Mouse (Mus musculus): ENCODE results near the gene Rhof.

DNA sequence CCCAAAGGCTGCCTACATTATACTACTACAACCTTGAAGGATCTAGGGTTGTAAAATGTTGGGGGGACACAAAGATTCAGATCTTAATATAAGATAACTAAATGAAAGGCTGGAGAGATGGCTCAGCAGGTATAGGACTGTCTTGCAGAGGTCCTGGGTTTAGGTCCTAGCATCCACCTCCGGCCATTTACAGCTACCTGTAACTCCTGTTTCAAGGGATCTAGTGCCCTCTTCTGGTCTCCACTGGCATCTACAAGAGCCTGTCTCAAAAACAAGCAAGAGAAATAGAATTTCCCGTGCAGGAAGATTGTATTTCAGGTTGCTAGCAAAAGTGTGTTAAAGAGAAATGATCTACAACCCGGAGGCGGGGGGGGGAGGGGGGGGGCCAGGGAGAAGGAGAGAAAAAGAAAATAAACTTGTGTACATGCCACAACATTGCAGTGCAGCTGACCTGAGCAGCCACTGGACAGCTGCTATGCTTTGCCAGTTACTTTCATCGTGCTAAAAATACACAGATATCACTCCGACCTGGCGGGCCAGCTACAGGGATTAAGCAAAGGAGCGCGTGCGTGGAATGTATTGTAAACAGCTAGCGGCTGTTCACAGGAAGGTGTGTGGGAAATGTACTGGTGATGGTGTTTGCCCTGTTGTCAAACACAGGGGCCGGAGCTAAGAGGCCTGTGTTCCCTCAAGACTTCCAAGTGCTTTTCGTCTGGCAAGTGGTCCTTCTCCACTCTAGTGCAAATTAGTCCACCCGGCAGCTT lies 72.6 kb downstream of the Rhof start:
- TF ChIP-seq HCFC1 (IDR thresholded peaks at IDR 0.05; ENCODE audit: borderline replicate concordance, insufficient read depth, low read length) = no peak
- TF ChIP-seq ZC3H11A (IDR thresholded peaks at IDR 0.05; ENCODE audit: borderline replicate concordance, low read depth, low read length) = peak; percentile 68; the same call in 1 of the 2 replicates
- TF ChIP-seq ZNF384 (IDR thresholded peaks at IDR 0.05; ENCODE audit: low read depth, low read length) = 0 out of 2 replicates have a peak, but pooled peaks have one; percentile 25
